Mouse (Mus musculus) cerebellum, adult 2 months (tissue): Measurements from ENCODE around the gene Olfr424.

Experiments
- CTCF ChIP-seq: fragments of 200-500 bp; IDR thresholded peaks from 2 replicates; pipeline ENCODE4 v1.5.1; 2011; ENCODE audit warnings: low read depth, mild to moderate bottlenecking, control low read depth, low read length, moderate library complexity, borderline replicate concordance; ENCODE audit not compliant: insufficient read depth
- POLR2A ChIP-seq: fragments of 200-500 bp; IDR thresholded peaks from 2 replicates; pipeline ENCODE4 v1.6.1; 2011; ENCODE audit warnings: low read length, control low read depth, borderline replicate concordance; ENCODE audit not compliant: insufficient read depth

DNA sequence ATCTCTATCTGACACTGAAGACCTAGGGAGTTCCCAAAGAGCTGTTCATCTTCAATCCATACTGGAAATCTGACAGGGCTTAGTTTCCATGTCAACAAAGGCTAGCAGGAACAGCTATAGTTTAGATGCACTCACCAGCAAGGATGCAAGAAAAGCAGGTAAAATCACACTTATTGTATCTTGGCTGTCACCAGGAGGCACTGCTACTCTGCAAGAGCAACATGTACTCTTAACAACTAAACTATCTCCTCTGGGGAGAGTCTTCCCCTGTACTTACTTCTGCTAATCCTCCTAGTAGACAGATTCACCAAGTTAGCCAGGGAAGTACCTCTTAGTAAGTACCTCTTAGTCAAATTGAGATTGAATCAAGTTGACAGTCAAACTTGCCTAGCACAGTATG is 37.7 kb downstream of the Olfr424 start:
- no peak for TF ChIP-seq POLR2A
- no peak for TF ChIP-seq CTCF
